Mouse (Mus musculus): ENCODE measurements at regions not wholly inside any gene's neighbourhood (a gene's known extent, or its start where the extent isn't known, plus 50 kb on each side); places are given as distances from the start of the nearest gene placed in this dataset.
"Not testable (repeated sequence)": the region's sequence is repeated elsewhere in the genome, so short reads cannot be mapped to it uniquely, and the experiment has no call there.

- Histone ChIP-seq H3K27me3 (replicated peaks; ENCODE audit: control insufficient read depth, insufficient read depth, low read length) (no peaks in the 10 kb centered on the region), H3K9me3 (ENCODE audit: control insufficient read depth, low read length) (peaks cover 13% of the 10 kb centered on the region), H3K9ac (ENCODE audit: low read depth, low read length) (no peak overlapping the region), H3K27ac (ENCODE audit: low read depth, low read length) (no peak overlapping the region), H3K4me1 (ENCODE audit: control insufficient read depth, insufficient read depth, low read depth, low read length) (no peaks in the 10 kb centered on the region), H3K4me3 (ENCODE audit: low read length) (no peak overlapping the region), H3K4me2 (ENCODE audit: low read length) (no peak overlapping the region), H3K36me3 (ENCODE audit: control insufficient read depth, insufficient read depth, low read length) (no peaks in the 10 kb centered on the region)
- no peak for ATAC-seq
- 82% methylated on average over 7 of the region's 7 CpGs for WGBS
These were observed 1645.9 kb upstream of the Cdh9 start for GRCm38 (mm10) chr15:15082577-15083128.

GRCm38 (mm10) chr15:15088696-15089095 lies 1639.9 kb upstream of the Cdh9 start:
- H3K4me2 ChIP-seq (ENCODE audit: low read length); H3K4me3 ChIP-seq (ENCODE audit: low read length); H3K4me1 ChIP-seq (ENCODE audit: control insufficient read depth, insufficient read depth, low read depth, low read length); H3K27me3 ChIP-seq (replicated peaks; ENCODE audit: control insufficient read depth, insufficient read depth, low read length); ATAC-seq; H3K27ac ChIP-seq (ENCODE audit: low read depth, low read length); H3K36me3 ChIP-seq (ENCODE audit: control insufficient read depth, insufficient read depth, low read length); H3K9me3 ChIP-seq (ENCODE audit: control insufficient read depth, low read length); H3K9ac ChIP-seq (ENCODE audit: low read depth, low read length): not testable (repeated sequence)
- 85% methylated on average over 9 of the region's 9 CpGs for WGBS

- not testable (repeated sequence) for H3K36me3 ChIP-seq (ENCODE audit: control insufficient read depth, insufficient read depth, low read length); H3K4me1 ChIP-seq (ENCODE audit: control insufficient read depth, insufficient read depth, low read depth, low read length); H3K27me3 ChIP-seq (replicated peaks; ENCODE audit: control insufficient read depth, insufficient read depth, low read length); H3K9me3 ChIP-seq (ENCODE audit: control insufficient read depth, low read length); H3K27ac ChIP-seq (ENCODE audit: low read depth, low read length); ATAC-seq; H3K9ac ChIP-seq (ENCODE audit: low read depth, low read length); H3K4me3 ChIP-seq (ENCODE audit: low read length); H3K4me2 ChIP-seq (ENCODE audit: low read length)
- 84% methylated on average over 3 of the region's 3 CpGs for WGBS
These were observed 1638.8 kb upstream of the Cdh9 start for GRCm38 (mm10) chr15:15089783-15090182.

GRCm38 (mm10) chr15:15091531-15092290 lies 1636.8 kb upstream of the Cdh9 start:
- Histone ChIP-seq H3K27ac (ENCODE audit: low read depth, low read length) (no peak overlapping the region), H3K36me3 (ENCODE audit: control insufficient read depth, insufficient read depth, low read length) (no peaks in the 10 kb centered on the region), H3K4me2 (ENCODE audit: low read length) (no peak overlapping the region), H3K4me3 (ENCODE audit: low read length) (no peak overlapping the region), H3K4me1 (ENCODE audit: control insufficient read depth, insufficient read depth, low read depth, low read length) (no peaks in the 10 kb centered on the region), H3K27me3 (replicated peaks; ENCODE audit: control insufficient read depth, insufficient read depth, low read length) (no peaks in the 10 kb centered on the region), H3K9me3 (ENCODE audit: control insufficient read depth, low read length) (no peaks in the 10 kb centered on the region; the same call in 1 of the 2 replicates), H3K9ac (ENCODE audit: low read depth, low read length) (no peak overlapping the region)
- ATAC-seq: no peak
- WGBS: 79% methylated on average over 2 of the region's 2 CpGs

GRCm38 (mm10) chr15:15097391-15097790 lies 1631.2 kb upstream of the Cdh9 start:
- Histone ChIP-seq H3K4me1 (ENCODE audit: control insufficient read depth, insufficient read depth, low read depth, low read length) (no peaks in the 10 kb centered on the region), H3K4me3 (ENCODE audit: low read length) (no peak overlapping the region), H3K27me3 (replicated peaks; ENCODE audit: control insufficient read depth, insufficient read depth, low read length) (no peaks in the 10 kb centered on the region), H3K27ac (ENCODE audit: low read depth, low read length) (no peak overlapping the region), H3K36me3 (ENCODE audit: control insufficient read depth, insufficient read depth, low read length) (no peaks in the 10 kb centered on the region), H3K9ac (ENCODE audit: low read depth, low read length) (no peak overlapping the region), H3K4me2 (ENCODE audit: low read length) (no peak overlapping the region), H3K9me3 (ENCODE audit: control insufficient read depth, low read length) (no peaks in the 10 kb centered on the region)
- no peak for ATAC-seq
- WGBS: 77% methylated on average over 1 of the region's 1 CpGs

GRCm38 (mm10) chr15:15102185-15102584 lies 1626.4 kb upstream of the Cdh9 start:
- WGBS: 88% methylated on average over 1 of the region's 1 CpGs
- H3K4me3 ChIP-seq (ENCODE audit: low read length): no peak overlapping the region
- no peaks in the 10 kb centered on the region for H3K36me3 ChIP-seq (ENCODE audit: control insufficient read depth, insufficient read depth, low read length)
- no peak overlapping the region for H3K4me2 ChIP-seq (ENCODE audit: low read length)
- H3K27me3 ChIP-seq (replicated peaks; ENCODE audit: control insufficient read depth, insufficient read depth, low read length): no peaks in the 10 kb centered on the region
- H3K9me3 ChIP-seq (ENCODE audit: control insufficient read depth, low read length): no peaks in the 10 kb centered on the region
- no peak overlapping the region for H3K9ac ChIP-seq (ENCODE audit: low read depth, low read length)
- no peak for ATAC-seq
- no peak overlapping the region for H3K27ac ChIP-seq (ENCODE audit: low read depth, low read length)
- H3K4me1 ChIP-seq (ENCODE audit: control insufficient read depth, insufficient read depth, low read depth, low read length): no peaks in the 10 kb centered on the region

- no peak overlapping the region for H3K4me3 ChIP-seq (ENCODE audit: low read length)
- no peak overlapping the region for H3K4me2 ChIP-seq (ENCODE audit: low read length)
- no peaks in the 10 kb centered on the region for H3K4me1 ChIP-seq (ENCODE audit: control insufficient read depth, insufficient read depth, low read depth, low read length)
- 44% methylated on average over 1 of the region's 1 CpGs for WGBS
- H3K36me3 ChIP-seq (ENCODE audit: control insufficient read depth, insufficient read depth, low read length): no peaks in the 10 kb centered on the region
- H3K9ac ChIP-seq (ENCODE audit: low read depth, low read length): no peak overlapping the region
- no peaks in the 10 kb centered on the region for H3K27me3 ChIP-seq (replicated peaks; ENCODE audit: control insufficient read depth, insufficient read depth, low read length)
- ATAC-seq: peak; percentile 87
- H3K27ac ChIP-seq (ENCODE audit: low read depth, low read length): no peak overlapping the region
- H3K9me3 ChIP-seq (ENCODE audit: control insufficient read depth, low read length): no peaks in the 10 kb centered on the region; the same call in 1 of the 2 replicates
These were observed 1608.4 kb upstream of the Cdh9 start for GRCm38 (mm10) chr15:15120109-15120508.

GRCm38 (mm10) chr15:15148791-15149190 lies 1579.8 kb upstream of the Cdh9 start:
- Histone ChIP-seq H3K9ac (ENCODE audit: low read depth, low read length) (no peak overlapping the region), H3K4me2 (ENCODE audit: low read length) (no peak overlapping the region), H3K36me3 (ENCODE audit: control insufficient read depth, insufficient read depth, low read length) (no peaks in the 10 kb centered on the region), H3K27me3 (replicated peaks; ENCODE audit: control insufficient read depth, insufficient read depth, low read length) (no peaks in the 10 kb centered on the region), H3K9me3 (ENCODE audit: control insufficient read depth, low read length) (no peaks in the 10 kb centered on the region), H3K4me3 (ENCODE audit: low read length) (no peak overlapping the region), H3K27ac (ENCODE audit: low read depth, low read length) (no peak overlapping the region), H3K4me1 (ENCODE audit: control insufficient read depth, insufficient read depth, low read depth, low read length) (no peaks in the 10 kb centered on the region)
- ATAC-seq: no peak
- 77% methylated on average over 2 of the region's 2 CpGs for WGBS

GRCm38 (mm10) chr15:15155422-15155821 lies 1573.1 kb upstream of the Cdh9 start:
- no peaks in the 10 kb centered on the region for H3K27me3 ChIP-seq (replicated peaks; ENCODE audit: control insufficient read depth, insufficient read depth, low read length)
- no peak overlapping the region for H3K27ac ChIP-seq (ENCODE audit: low read depth, low read length)
- no peak overlapping the region for H3K4me3 ChIP-seq (ENCODE audit: low read length)
- H3K36me3 ChIP-seq (ENCODE audit: control insufficient read depth, insufficient read depth, low read length): no peaks in the 10 kb centered on the region
- 66% methylated on average over 3 of the region's 3 CpGs for WGBS
- no peak for ATAC-seq
- no peak overlapping the region for H3K4me2 ChIP-seq (ENCODE audit: low read length)
- H3K9me3 ChIP-seq (ENCODE audit: control insufficient read depth, low read length): no peaks in the 10 kb centered on the region
- no peaks in the 10 kb centered on the region for H3K4me1 ChIP-seq (ENCODE audit: control insufficient read depth, insufficient read depth, low read depth, low read length)
- no peak overlapping the region for H3K9ac ChIP-seq (ENCODE audit: low read depth, low read length)

Data from hindbrain, embryonic 16.5 days (tissue).